Mouse (Mus musculus): ENCODE data around the gene Olfr622.

GRCm38 (mm10) chr7:103636795-103637194 is 5.7 kb downstream of the Olfr622 start:
- TF ChIP-seq MAFK (IDR thresholded peaks at IDR 0.05; ENCODE audit: insufficient read depth, low read depth, low read length): no peak
- TF ChIP-seq ZC3H11A (IDR thresholded peaks at IDR 0.05; ENCODE audit: borderline replicate concordance, low read depth, low read length): no peak
- no peak for TF ChIP-seq HCFC1 (IDR thresholded peaks at IDR 0.05; ENCODE audit: borderline replicate concordance, insufficient read depth, low read length)
- TF ChIP-seq CHD2 (IDR thresholded peaks at IDR 0.05; ENCODE audit: low read depth, low read length): no peak

Measured in ES-E14 (cell line).